Mouse (Mus musculus): ENCODE measurements around the gene Arhgap8.

DNA sequence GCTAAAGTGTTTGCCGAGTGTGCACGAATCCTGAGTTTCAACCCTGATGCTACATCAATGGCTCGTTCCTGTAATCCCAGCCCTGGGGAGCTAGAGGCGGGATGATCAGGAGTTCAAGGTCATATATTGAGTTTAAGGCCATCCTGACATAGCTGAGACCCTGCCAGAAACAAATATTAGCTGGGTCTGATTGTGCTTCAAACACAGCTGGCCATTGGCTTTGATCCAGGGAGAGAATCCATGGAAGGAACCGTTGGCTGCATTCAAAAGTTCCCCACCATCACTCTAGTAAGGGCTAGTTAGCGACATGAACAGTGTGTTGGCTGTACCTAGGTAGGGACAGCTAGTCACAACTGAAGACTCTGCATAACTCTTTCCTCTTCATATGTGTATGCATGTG is 30.5 kb upstream of the Arhgap8 start:
- TF ChIP-seq CTCF (IDR thresholded peaks at IDR 0.05; ENCODE audit: low read depth): no peak
- no peak for TF ChIP-seq EP300 (IDR thresholded peaks at IDR 0.05; ENCODE audit: low read depth)
